Mouse (Mus musculus): ENCODE measurements around the gene Slc39a3.

DNA sequence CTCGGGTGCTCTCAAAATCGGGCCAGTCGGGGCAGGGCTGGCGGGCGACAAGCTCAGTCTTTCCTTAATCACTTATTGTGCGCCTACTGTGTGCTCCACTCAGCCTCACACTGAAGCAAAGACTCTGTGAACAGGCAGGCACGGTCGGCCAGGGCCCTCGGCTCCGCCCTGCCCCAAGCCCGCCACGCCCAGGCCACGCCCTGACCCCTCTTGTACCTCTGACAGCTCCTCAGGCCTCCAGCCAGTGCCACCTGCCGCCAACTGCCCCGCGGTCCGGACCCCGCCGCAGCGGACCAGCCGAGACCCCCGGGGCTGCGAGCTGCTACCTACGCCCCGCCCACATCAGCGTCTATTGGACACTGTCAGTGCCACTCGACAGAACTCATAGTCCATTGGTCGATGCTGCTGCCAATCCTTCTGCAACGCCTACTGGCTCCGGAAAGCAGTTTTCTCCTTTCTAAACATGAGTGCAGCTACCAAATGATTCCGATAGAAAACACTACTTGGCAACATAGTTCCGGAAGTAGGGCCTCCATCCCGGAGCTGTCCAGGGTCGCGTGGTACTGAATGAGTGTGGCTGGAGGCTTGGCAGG lies at the start of gene Slc39a3:
- TF ChIP-seq CTCF (IDR thresholded peaks at IDR 0.05; ENCODE audit: control insufficient read depth, insufficient read depth, insufficient read length), result no peak
- TF ChIP-seq MYOD1 (IDR thresholded peaks at IDR 0.05; ENCODE audit: control insufficient read depth, insufficient read length, low read depth), result peak; percentile 1
- no peak for TF ChIP-seq MYOG (IDR thresholded peaks at IDR 0.05; ENCODE audit: control insufficient read depth, extremely low read depth, insufficient read length)
- TF ChIP-seq USF1 (IDR thresholded peaks at IDR 0.05; ENCODE audit: low read depth), result peak; percentile 6
- peak; percentile 77 for TF ChIP-seq MAX (IDR thresholded peaks at IDR 0.05)
- no peak for TF ChIP-seq FOSL1 (IDR thresholded peaks at IDR 0.05; ENCODE audit: insufficient read depth, low read length, poor library complexity, severe bottlenecking)
